Mouse (Mus musculus) heart, embryonic 14.5 days (tissue): Measurements from ENCODE around the gene Bbc3. TPM values are rescaled to one million over a fixed set of nuclear protein-coding genes. Genes with fewer than 3 reads are reported as not detected.

Source experiments
- polyA plus RNA-seq: library from polyadenylated mRNA; unstranded; fragments of >200 nt; fragmentation: Nextera tagmentation; extraction: Ambion mirVana; gene quantifications from 2 replicates; pipeline ENCODE4 v1.2.1, GENCODE M21; 2014

The Bbc3 gene
- polyA plus RNA-seq, 1 experiment from 2014 or later, result 5.2 TPM

Other genes starting within 250 kb of the Bbc3 start
- gene Zfp541, start 246.6 kb upstream of the Bbc3 start, polyA plus RNA-seq, result not detected in 2 replicates
- 159 and 161 TPM in 2 replicates for gene Napa, start 209.9 kb upstream of the Bbc3 start, polyA plus RNA-seq
- gene Kptn, start 188.5 kb upstream of the Bbc3 start, polyA plus RNA-seq, result 31.2 and 32.0 TPM in 2 replicates
- gene Slc8a2, start 178.6 kb upstream of the Bbc3 start, polyA plus RNA-seq, result 0.15 TPM in 2 replicates
- gene Meis3, start 133.3 kb upstream of the Bbc3 start, polyA plus RNA-seq, result 15.1 and 15.5 TPM in 2 replicates
- gene Dhx34, start 86.4 kb upstream of the Bbc3 start, polyA plus RNA-seq, result 5.3 and 7.8 TPM in 2 replicates
- 0.80 and 0.94 TPM in 2 replicates for gene C5ar2, start 64.2 kb upstream of the Bbc3 start, polyA plus RNA-seq
- gene C5ar1, start 48.9 kb upstream of the Bbc3 start, polyA plus RNA-seq, result 3.3 and 3.7 TPM in 2 replicates
- 9.9 and 11.7 TPM in 2 replicates for gene Inafm1, start 34.8 kb upstream of the Bbc3 start, polyA plus RNA-seq
- gene Ccdc9, start 21.6 kb upstream of the Bbc3 start, polyA plus RNA-seq, result 10.6 and 11.2 TPM in 2 replicates
- 179 and 183 TPM in 2 replicates for gene Sae1, start 79.4 kb downstream of the Bbc3 start, polyA plus RNA-seq
- gene Zc3h4, start 92.5 kb downstream of the Bbc3 start, polyA plus RNA-seq, result 8.6 and 10.6 TPM in 2 replicates
- gene Tmem160, start 144.4 kb downstream of the Bbc3 start, polyA plus RNA-seq, result 87.5 and 96.7 TPM in 2 replicates
- gene Npas1, start 169.3 kb downstream of the Bbc3 start, polyA plus RNA-seq, result 0.20 TPM in 1 of 2 replicates, not detected in the other